Mouse (Mus musculus) forebrain, embryonic 15.5 days (tissue): Measurements from ENCODE around the gene Olfr1229. TPM values are rescaled to one million over a fixed set of nuclear protein-coding genes. Genes with fewer than 3 reads are reported as not detected.

ENCODE experiments used
- ATAC-seq: fragments of 200-750 bp; cut with Nextera tagmentation; replicated peaks from 2 replicates; pipeline ENCODE4 v1.8.0; 2017; ENCODE audit warnings: mild to moderate bottlenecking, moderate TSS enrichment, moderate library complexity
- H3K27ac ChIP-seq: fragments of 300-500 bp; sonication (generic); replicated peaks from 2 replicates; pipeline ENCODE4 v1.5.1; 2015; ENCODE audit warnings: mild to moderate bottlenecking, inconsistent platforms
- H3K27me3 ChIP-seq: fragments of 300-500 bp; sonication (generic); 2 replicates; pipeline ENCODE4 v1.6.1; 2015; ENCODE audit warnings: inconsistent platforms
- H3K36me3 ChIP-seq: fragments of 300-500 bp; sonication (generic); 2 replicates; pipeline ENCODE4 v1.6.1; 2015; ENCODE audit warnings: mild to moderate bottlenecking, inconsistent platforms
- H3K4me1 ChIP-seq: fragments of 300-500 bp; sonication (generic); 2 replicates; pipeline ENCODE4 v1.6.1; 2015; ENCODE audit warnings: inconsistent platforms
- H3K4me2 ChIP-seq: fragments of 300-500 bp; sonication (generic); replicated peaks from 2 replicates; pipeline ENCODE4 v1.6.1; 2015; ENCODE audit warnings: mild to moderate bottlenecking, inconsistent platforms
- H3K4me3 ChIP-seq: fragments of 300-500 bp; sonication (generic); 2 replicates; pipeline ENCODE4 v1.5.1; 2015; ENCODE audit warnings: mild to moderate bottlenecking, inconsistent platforms
- H3K9ac ChIP-seq: fragments of 300-500 bp; sonication (generic); replicated peaks from 2 replicates; pipeline ENCODE4 v1.6.1; 2015; ENCODE audit warnings: mild to moderate bottlenecking, inconsistent platforms
- H3K9me3 ChIP-seq: fragments of 300-500 bp; sonication (generic); 2 replicates; pipeline ENCODE4 v1.6.1; 2016; ENCODE audit warnings: inconsistent platforms
- WGBS: fragments of 180-500 bp; shearing (Covaris S2); methylation state at CpG from one replicate; pipeline ENCODE4 v1.1.7; 2015; ENCODE audit warnings: mixed read lengths; 5-methylcytosine and 5-hydroxymethylcytosine counted together
- polyA plus RNA-seq: library from polyadenylated mRNA; unstranded; fragments of >200 nt; fragmentation: Nextera tagmentation; extraction: Ambion mirVana; gene quantifications from 2 replicates; pipeline ENCODE4 v1.2.1, GENCODE M21; 2015

Gene Olfr1229
- polyA plus RNA-seq, result not detected in 2 replicates

DNA sequence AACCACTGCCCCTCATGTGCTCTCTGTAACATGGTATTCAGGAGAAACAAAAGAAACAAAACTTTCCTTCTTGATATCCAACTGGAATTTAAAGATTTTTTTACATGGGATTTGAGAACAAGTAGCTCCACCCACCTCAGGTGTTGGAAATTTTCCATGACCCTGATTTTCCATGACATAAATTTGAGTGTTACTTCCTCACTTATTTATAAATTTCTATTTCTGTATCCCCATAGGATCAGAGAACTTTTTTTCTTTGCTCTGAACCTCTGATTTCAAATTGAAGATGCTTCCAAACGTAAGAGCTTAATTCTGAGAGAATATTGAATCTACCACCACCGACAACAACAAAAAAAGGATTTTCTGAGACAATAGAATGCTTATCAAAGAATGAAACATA, at the start of gene Olfr1229:
Gene Olfr1229, minus strand, starts transcription at position 101 of the 400 bp plus-strand sequence.
- no peaks in the 10 kb centered on the region for H3K36me3 ChIP-seq
- no peaks in the 10 kb centered on the region for H3K27me3 ChIP-seq
- no peak for ATAC-seq
- H3K4me2 ChIP-seq, result no peak within 1 kb of the TSS
- no peak within 1 kb of the TSS for H3K9ac ChIP-seq
- H3K27ac ChIP-seq, result no peak within 1 kb of the TSS
- H3K4me1 ChIP-seq, result no peaks in the 10 kb centered on the region
- 78% methylated on average over 2 of the region's 2 CpGs for WGBS
- H3K9me3 ChIP-seq, result no peaks in the 10 kb centered on the region
- H3K4me3 ChIP-seq, result no peak within 1 kb of the TSS

DNA sequence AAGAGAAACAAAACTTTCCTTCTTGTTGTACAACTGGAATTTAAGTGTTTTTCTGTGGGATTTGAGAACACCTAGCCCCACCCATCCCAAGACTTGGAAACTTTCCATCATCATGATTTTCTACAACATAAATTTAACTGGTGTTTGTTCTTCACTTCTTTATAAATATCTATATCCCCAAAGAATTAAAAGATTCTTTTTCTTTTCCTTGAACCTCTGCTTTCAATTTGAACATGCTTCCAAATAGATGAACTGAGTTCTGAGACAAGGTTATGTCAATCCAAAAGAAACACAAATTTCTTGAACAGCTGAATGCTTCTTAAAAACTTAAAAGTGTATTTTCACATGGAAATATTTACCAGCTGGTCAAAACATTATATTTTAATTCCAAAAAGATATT, 41.8 kb upstream of the Olfr1229 start, which contains the start of gene Olfr1232:
Gene Olfr1232, minus strand, starts transcription at position 101 of the 400 bp plus-strand sequence.
- no peak within 1 kb of the TSS for H3K9ac ChIP-seq
- no peaks in the 10 kb centered on the region for H3K4me1 ChIP-seq
- H3K4me2 ChIP-seq, result no peak within 1 kb of the TSS
- H3K9me3 ChIP-seq, result no peaks in the 10 kb centered on the region
- ATAC-seq, result no peak
- H3K27me3 ChIP-seq, result no peaks in the 10 kb centered on the region
- no peak within 1 kb of the TSS for H3K27ac ChIP-seq
- no peak within 1 kb of the TSS for H3K4me3 ChIP-seq
- H3K36me3 ChIP-seq, result no peaks in the 10 kb centered on the region

DNA sequence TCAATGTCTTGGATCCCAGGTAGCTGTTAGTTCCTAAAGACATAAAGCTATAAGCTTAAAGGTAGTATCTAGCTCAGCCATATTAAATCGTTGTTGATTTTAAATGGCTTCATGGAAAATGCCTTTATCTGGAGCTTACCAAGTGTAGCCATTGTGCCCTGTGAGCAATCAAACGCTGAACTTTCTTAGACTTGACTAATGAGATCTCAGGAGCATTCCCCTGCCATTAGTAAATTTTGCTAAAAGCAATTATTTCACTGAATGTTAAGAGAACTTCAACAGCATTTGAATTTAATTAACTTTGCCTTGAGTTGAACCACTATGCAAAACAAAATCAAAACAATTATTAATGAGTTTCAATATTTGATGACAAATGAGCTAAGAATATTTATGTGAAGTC, 19.2 kb upstream of the Olfr1229 start, which contains the start of gene Olfr1231:
Gene Olfr1231, minus strand, starts transcription at position 101 of the 400 bp plus-strand sequence.
- no peak for ATAC-seq
- Histone ChIP-seq H3K27me3 (no peaks in the 10 kb centered on the region), H3K4me3 (no peak within 1 kb of the TSS), H3K4me1 (no peaks in the 10 kb centered on the region), H3K9ac (no peak within 1 kb of the TSS), H3K9me3 (no peaks in the 10 kb centered on the region), H3K27ac (no peak within 1 kb of the TSS), H3K4me2 (no peak within 1 kb of the TSS), H3K36me3 (no peaks in the 10 kb centered on the region)
- 59% methylated on average over 2 of the region's 2 CpGs for WGBS

DNA sequence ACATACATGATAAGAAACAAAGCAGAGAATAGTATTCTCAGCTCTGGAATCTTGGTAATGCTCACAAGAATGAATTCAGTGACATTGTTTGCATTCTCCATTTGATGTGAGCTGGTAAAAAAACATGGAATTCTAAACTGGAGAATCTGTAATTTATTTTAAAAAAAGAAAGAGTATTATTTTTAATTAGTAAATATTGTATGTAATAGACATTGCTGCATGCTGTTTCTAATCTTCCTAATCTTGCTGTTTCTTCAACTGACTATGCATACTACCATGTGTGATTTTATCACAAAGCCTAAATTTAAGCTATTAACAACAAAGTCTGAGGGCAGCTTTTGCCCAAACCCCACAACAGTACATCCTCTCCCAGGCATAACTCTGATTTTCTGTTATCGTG, 9.4 kb upstream of the Olfr1229 start, which contains the start of gene Olfr1230:
Gene Olfr1230, minus strand, starts transcription at position 101 of the 400 bp plus-strand sequence.
- 83% methylated on average over 1 of the region's 1 CpGs for WGBS
- Histone ChIP-seq H3K9ac (no peak within 1 kb of the TSS), H3K4me1 (no peaks in the 10 kb centered on the region), H3K4me2 (no peak within 1 kb of the TSS), H3K9me3 (no peaks in the 10 kb centered on the region), H3K36me3 (no peaks in the 10 kb centered on the region), H3K27me3 (no peaks in the 10 kb centered on the region), H3K4me3 (no peak within 1 kb of the TSS), H3K27ac (no peak within 1 kb of the TSS)
- no peak for ATAC-seq

DNA sequence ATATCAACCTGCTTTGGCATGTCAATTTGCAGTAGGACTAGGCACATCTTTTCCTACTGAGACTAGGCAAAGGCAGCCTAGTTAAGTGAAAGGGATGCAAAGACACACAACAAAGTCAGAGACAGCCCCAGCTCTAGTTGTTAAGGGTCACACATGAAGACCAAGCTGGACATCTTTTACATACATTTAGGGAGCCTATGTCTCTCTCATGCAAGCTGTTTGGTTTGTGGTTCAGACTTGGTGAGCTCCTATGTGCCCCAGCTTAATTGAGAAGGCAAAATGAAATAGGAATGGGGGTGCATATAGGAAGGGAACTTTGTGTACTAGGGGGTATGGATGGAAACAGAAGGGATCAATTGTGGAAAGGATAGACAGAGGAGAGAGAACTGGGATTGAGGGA, 33.9 kb downstream of the Olfr1229 start, which contains the start of gene Olfr1228:
Gene Olfr1228, minus strand, starts transcription at position 101 of the 400 bp plus-strand sequence.
- Histone ChIP-seq H3K27me3 (no peaks in the 10 kb centered on the region), H3K9me3 (no peaks in the 10 kb centered on the region), H3K27ac (no peak within 1 kb of the TSS), H3K4me2 (no peak within 1 kb of the TSS), H3K4me3 (no peak within 1 kb of the TSS), H3K36me3 (no peaks in the 10 kb centered on the region), H3K4me1 (no peaks in the 10 kb centered on the region), H3K9ac (no peak within 1 kb of the TSS)
- ATAC-seq, result no peak

Other genes with a start within 250 kb of the Olfr1229 start
- gene Olfr1218, start 226.8 kb downstream of the Olfr1229 start, polyA plus RNA-seq, result not detected in 2 replicates
- gene Olfr1219, start 204.5 kb downstream of the Olfr1229 start, polyA plus RNA-seq, result not detected in 2 replicates
- not detected in 2 replicates for gene Olfr1220, start 181.2 kb downstream of the Olfr1229 start, polyA plus RNA-seq
- gene Olfr1221, start 170.7 kb downstream of the Olfr1229 start, polyA plus RNA-seq, result not detected in 2 replicates
- not detected in 2 replicates for gene Olfr1222, start 155.0 kb downstream of the Olfr1229 start, polyA plus RNA-seq
- not detected in 2 replicates for gene Olfr1223, start 136.5 kb downstream of the Olfr1229 start, polyA plus RNA-seq
- gene Olfr1224-ps1, start 123.9 kb downstream of the Olfr1229 start, polyA plus RNA-seq, result not detected in 2 replicates
- not detected in 2 replicates for gene Olfr1225, start 113.3 kb downstream of the Olfr1229 start, polyA plus RNA-seq
- gene Olfr1226, start 88.0 kb downstream of the Olfr1229 start, polyA plus RNA-seq, result not detected in 2 replicates
- not detected in 2 replicates for gene Olfr1228, start 34.0 kb downstream of the Olfr1229 start, polyA plus RNA-seq
- not detected in 2 replicates for gene Olfr1230, start 9.3 kb upstream of the Olfr1229 start, polyA plus RNA-seq
- gene Olfr1231, start 19.1 kb upstream of the Olfr1229 start, polyA plus RNA-seq, result not detected in 2 replicates
- not detected in 2 replicates for gene Olfr1232, start 41.7 kb upstream of the Olfr1229 start, polyA plus RNA-seq
- gene Olfr1233, start 54.4 kb upstream of the Olfr1229 start, polyA plus RNA-seq, result not detected in 2 replicates
- not detected in 2 replicates for gene Olfr1234, start 76.9 kb upstream of the Olfr1229 start, polyA plus RNA-seq
- gene Olfr1238, start 121.7 kb upstream of the Olfr1229 start, polyA plus RNA-seq, result not detected in 2 replicates
- not detected in 2 replicates for gene Olfr1239, start 132.4 kb upstream of the Olfr1229 start, polyA plus RNA-seq
- not detected in 2 replicates for gene Olfr1240, start 155.0 kb upstream of the Olfr1229 start, polyA plus RNA-seq
- gene Olfr1241, start 199.1 kb upstream of the Olfr1229 start, polyA plus RNA-seq, result not detected in 2 replicates
- not detected in 2 replicates for gene Olfr1242, start 210.3 kb upstream of the Olfr1229 start, polyA plus RNA-seq
- not detected in 2 replicates for gene Olfr1243, start 243.5 kb upstream of the Olfr1229 start, polyA plus RNA-seq